Mouse (Mus musculus) stomach, embryonic 15.5 days (tissue): ENCODE measurements around the gene Sertad2. TPM values are rescaled to one million over a fixed set of nuclear protein-coding genes. Genes with fewer than 3 reads are reported as not detected.

Experiments used
- ATAC-seq: fragments of 200-750 bp; cut with Nextera tagmentation; 2 replicates; pipeline ENCODE4 v1.8.0; 2017; ENCODE audit warnings: low read depth, moderate number of reproducible peaks, moderate TSS enrichment; ENCODE audit not compliant: insufficient read depth, low FRiP score
- H3K27ac ChIP-seq: fragments of 300-500 bp; sonication (generic); 2 replicates; pipeline ENCODE4 v1.5.1; 2015; ENCODE audit warnings: mild to moderate bottlenecking, inconsistent platforms
- H3K27me3 ChIP-seq: fragments of 300-500 bp; sonication (generic); replicated peaks from 2 replicates; pipeline ENCODE4 v1.6.1; 2015; ENCODE audit warnings: inconsistent platforms
- H3K36me3 ChIP-seq: fragments of 300-500 bp; sonication (generic); 2 replicates; pipeline ENCODE4 v1.6.1; 2015; ENCODE audit warnings: inconsistent platforms
- H3K4me1 ChIP-seq: fragments of 300-500 bp; sonication (generic); 2 replicates; pipeline ENCODE4 v1.6.1; 2015; ENCODE audit warnings: inconsistent platforms
- H3K4me2 ChIP-seq: fragments of 300-500 bp; sonication (generic); 2 replicates; pipeline ENCODE4 v1.6.1; 2015; ENCODE audit warnings: mild to moderate bottlenecking, inconsistent platforms
- H3K4me3 ChIP-seq: fragments of 300-500 bp; sonication (generic); replicated peaks from 2 replicates; pipeline ENCODE4 v1.5.1; 2015; ENCODE audit warnings: inconsistent platforms
- H3K9ac ChIP-seq: fragments of 300-500 bp; sonication (generic); 2 replicates; pipeline ENCODE4 v1.6.1; 2015; ENCODE audit warnings: inconsistent platforms
- H3K9me3 ChIP-seq: fragments of 300-500 bp; sonication (generic); 2 replicates; pipeline ENCODE4 v1.6.1; 2016; ENCODE audit warnings: inconsistent platforms
- WGBS: fragments of 180-500 bp; shearing (Covaris S2); methylation state at CpG from one replicate; pipeline ENCODE4 v1.1.7; 2015; 5-methylcytosine and 5-hydroxymethylcytosine counted together
- polyA plus RNA-seq: library from polyadenylated mRNA; unstranded; fragments of >200 nt; fragmentation: Nextera tagmentation; extraction: Ambion mirVana; gene quantifications from 2 replicates; pipeline ENCODE4 v1.2.1, GENCODE M21; 2015

The Sertad2 gene
- polyA plus RNA-seq, 1 experiment from 2014 or later: 38.8 TPM

- peaks cover 3% of the 10 kb centered on the region; the same call in 1 of the 2 replicates for H3K4me1 ChIP-seq
- H3K27ac ChIP-seq: peak overlapping the region; percentile 92
- no peaks in the 10 kb centered on the region for H3K36me3 ChIP-seq
- H3K4me3 ChIP-seq: peak overlapping the region; percentile 52
- H3K9ac ChIP-seq: peak overlapping the region; percentile 19; the same call in 1 of the 2 replicates
- H3K9me3 ChIP-seq: no peaks in the 10 kb centered on the region
- WGBS: under 1% methylated on average over 37 of the region's 42 CpGs
- peak; percentile 89 for ATAC-seq
- H3K4me2 ChIP-seq: peak overlapping the region; percentile 87
- H3K27me3 ChIP-seq: no peaks in the 10 kb centered on the region
Measured at GRCm38 (mm10) chr11:20531992-20532881, 10.8 kb upstream of the Sertad2 start.

DNA sequence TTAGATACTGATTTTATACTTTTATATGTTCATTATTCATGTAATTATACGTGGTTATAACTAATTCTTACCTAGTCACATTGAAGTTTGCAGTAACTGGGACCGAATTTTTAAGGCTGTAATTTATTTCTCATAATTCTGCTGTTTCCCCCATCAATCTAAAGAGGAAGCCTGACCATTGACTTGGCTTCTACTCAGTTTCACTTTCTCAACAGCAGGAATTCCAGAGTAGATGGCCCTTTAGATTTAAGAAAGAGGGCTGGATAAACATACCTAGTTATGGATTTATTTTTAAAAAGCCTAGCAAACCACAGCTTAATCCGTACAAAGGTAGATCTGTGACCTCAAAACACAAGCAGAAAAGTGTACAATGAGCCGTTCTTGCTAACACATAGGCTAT lies 9.8 kb upstream of the Sertad2 start:
- Histone ChIP-seq H3K4me2 (no peak overlapping the region), H3K4me1 (peaks cover 3% of the 10 kb centered on the region; the same call in 1 of the 2 replicates), H3K4me3 (no peak overlapping the region), H3K27me3 (no peaks in the 10 kb centered on the region), H3K9me3 (no peaks in the 10 kb centered on the region), H3K27ac (no peak overlapping the region), H3K36me3 (no peaks in the 10 kb centered on the region), H3K9ac (no peak overlapping the region)
- WGBS: 67% methylated on average over 4 of the region's 4 CpGs
- no peak for ATAC-seq

DNA sequence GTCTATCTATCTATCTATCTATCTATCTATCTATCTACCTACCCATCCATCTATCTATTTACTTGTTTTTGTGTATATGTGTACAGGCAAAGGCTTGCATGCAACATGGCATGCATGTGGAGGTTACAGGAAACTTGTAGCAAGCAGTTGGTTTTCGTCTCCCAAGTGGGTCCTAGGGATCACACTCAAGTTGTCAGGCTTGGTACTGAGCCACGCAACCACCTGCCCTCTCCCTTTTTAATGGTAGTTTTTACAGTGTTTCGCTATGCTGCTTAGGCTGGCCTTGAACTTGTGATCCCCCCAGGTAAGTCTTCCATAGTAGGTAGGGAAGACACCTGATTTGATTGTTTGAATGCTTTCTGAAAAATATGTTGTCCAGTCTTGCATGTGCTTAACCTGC lies 5.8 kb upstream of the Sertad2 start:
- Histone ChIP-seq H3K4me1 (no peaks in the 10 kb centered on the region), H3K36me3 (no peaks in the 10 kb centered on the region), H3K27ac (no peak overlapping the region), H3K9ac (no peak overlapping the region), H3K4me3 (no peak overlapping the region), H3K4me2 (no peak overlapping the region), H3K9me3 (no peaks in the 10 kb centered on the region), H3K27me3 (no peaks in the 10 kb centered on the region)
- 77% methylated on average over 3 of the region's 3 CpGs for WGBS
- no peak for ATAC-seq

DNA sequence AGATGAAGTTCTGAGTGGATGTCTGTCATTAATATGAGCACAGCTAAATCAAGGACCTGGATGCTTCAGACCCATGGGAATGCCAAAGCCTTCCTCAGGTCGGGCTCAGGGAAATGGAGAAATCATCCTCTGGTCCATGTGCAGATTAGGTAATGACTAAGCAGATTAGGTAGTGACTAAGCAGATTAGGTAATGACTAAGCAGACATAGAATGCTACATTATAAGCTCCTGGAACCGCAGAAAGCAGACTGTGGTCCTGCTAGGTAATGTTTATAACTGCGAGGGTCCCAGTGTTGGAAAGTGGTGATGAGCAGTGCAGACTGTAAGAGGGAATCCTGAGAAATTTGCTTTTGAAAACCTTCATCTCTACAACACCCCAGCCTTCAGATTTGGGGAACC lies 4.6 kb upstream of the Sertad2 start:
- no peaks in the 10 kb centered on the region for H3K36me3 ChIP-seq
- no peak overlapping the region for H3K9ac ChIP-seq
- no peak for ATAC-seq
- H3K4me1 ChIP-seq: no peaks in the 10 kb centered on the region
- no peak overlapping the region for H3K4me3 ChIP-seq
- no peak overlapping the region for H3K27ac ChIP-seq
- WGBS: 81% methylated on average over 3 of the region's 3 CpGs
- no peak overlapping the region for H3K4me2 ChIP-seq
- H3K9me3 ChIP-seq: no peaks in the 10 kb centered on the region
- no peaks in the 10 kb centered on the region for H3K27me3 ChIP-seq

- no peak overlapping the region for H3K9ac ChIP-seq
- no peaks in the 10 kb centered on the region for H3K9me3 ChIP-seq
- H3K4me3 ChIP-seq: no peak overlapping the region
- no peaks in the 10 kb centered on the region for H3K4me1 ChIP-seq
- no peaks in the 10 kb centered on the region for H3K27me3 ChIP-seq
- no peak overlapping the region for H3K4me2 ChIP-seq
- no peak overlapping the region for H3K27ac ChIP-seq
- no peak for ATAC-seq
- WGBS: 74% methylated on average over 3 of the region's 3 CpGs
- H3K36me3 ChIP-seq: no peaks in the 10 kb centered on the region
Measured at GRCm38 (mm10) chr11:20541280-20541679, 1.8 kb upstream of the Sertad2 start.

- Histone ChIP-seq H3K4me2 (peak overlapping the region; percentile 83), H3K4me3 (peak overlapping the region; percentile 68), H3K27ac (peak overlapping the region; percentile 70), H3K36me3 (no peaks in the 10 kb centered on the region), H3K9ac (peak overlapping the region; percentile 29; the same call in 1 of the 2 replicates), H3K27me3 (no peaks in the 10 kb centered on the region), H3K4me1 (no peaks in the 10 kb centered on the region), H3K9me3 (no peaks in the 10 kb centered on the region)
- whole genome bisulfite sequencing: 1% methylated on average over 22 of the region's 29 CpGs
- no peak for ATAC-seq
Measured at GRCm38 (mm10) chr11:20541995-20542637, 937 bp upstream of the Sertad2 start.

DNA sequence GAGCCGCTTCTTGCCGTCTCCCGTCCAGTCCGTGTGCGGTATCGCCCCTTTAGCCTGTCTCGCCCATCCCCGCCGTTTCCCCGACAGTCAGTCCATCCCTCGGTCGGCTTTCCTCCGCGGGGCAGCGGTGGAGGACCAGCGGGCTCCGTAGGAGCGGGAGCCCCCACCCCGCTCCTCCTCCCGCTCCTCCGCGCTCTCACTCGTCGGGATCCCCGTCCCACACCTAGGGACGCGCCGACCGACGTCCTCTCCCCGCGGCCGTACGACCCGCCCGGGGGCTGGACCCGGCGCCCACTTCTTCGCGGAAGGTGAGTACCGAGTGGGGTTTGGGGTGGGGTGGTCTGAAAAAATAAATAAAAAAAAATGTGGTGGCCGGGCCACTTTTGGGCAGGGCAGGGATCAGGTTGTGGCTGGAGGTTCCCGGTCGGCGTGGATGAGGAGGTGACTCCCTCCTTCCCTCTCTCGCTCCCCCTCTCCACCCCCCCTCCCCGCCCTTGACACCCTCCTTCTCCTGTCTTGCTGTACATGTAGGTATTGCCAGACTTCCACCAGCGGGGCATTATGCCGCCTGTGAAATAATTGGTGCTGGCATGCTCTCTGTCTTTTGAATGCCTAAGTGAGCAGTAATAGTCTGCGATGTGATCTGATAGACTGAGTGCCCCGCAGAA lies 534 bp downstream of the Sertad2 start:
- peak overlapping the region; percentile 68 for H3K4me3 ChIP-seq
- H3K4me2 ChIP-seq: peak overlapping the region; percentile 80
- under 1% methylated on average over 49 of the region's 51 CpGs for WGBS
- H3K27ac ChIP-seq: peak overlapping the region; percentile 87
- H3K9ac ChIP-seq: peak overlapping the region; percentile 29
- H3K9me3 ChIP-seq: no peaks in the 10 kb centered on the region
- H3K4me1 ChIP-seq: no peaks in the 10 kb centered on the region
- ATAC-seq: no peak
- no peaks in the 10 kb centered on the region for H3K36me3 ChIP-seq
- no peaks in the 10 kb centered on the region for H3K27me3 ChIP-seq

DNA sequence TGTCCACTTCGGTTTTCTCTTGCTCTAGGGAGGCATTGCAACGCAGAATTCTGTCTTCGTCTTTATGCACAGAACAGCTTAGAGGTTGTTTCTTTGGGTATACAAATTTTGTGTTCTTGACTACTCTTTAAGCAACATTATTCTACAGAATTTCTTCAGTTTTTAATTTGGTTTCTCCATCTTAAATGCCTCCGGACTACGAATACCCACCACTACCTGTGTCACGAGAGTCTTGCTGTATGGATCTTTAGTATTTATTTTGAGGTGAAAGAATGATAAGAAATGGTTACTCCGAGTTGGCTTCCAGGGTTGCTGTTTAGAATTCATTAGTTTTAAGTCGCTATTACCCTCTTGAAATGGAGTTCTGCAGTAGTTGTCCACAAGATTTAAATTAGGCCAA lies 1.3 kb downstream of the Sertad2 start:
- no peak overlapping the region for H3K9ac ChIP-seq
- ATAC-seq: no peak
- no peak overlapping the region for H3K27ac ChIP-seq
- no peaks in the 10 kb centered on the region for H3K27me3 ChIP-seq
- H3K4me2 ChIP-seq: peak overlapping the region; percentile 80
- H3K36me3 ChIP-seq: no peaks in the 10 kb centered on the region
- H3K4me1 ChIP-seq: no peaks in the 10 kb centered on the region
- peak overlapping the region; percentile 68 for H3K4me3 ChIP-seq
- WGBS: 58% methylated on average over 8 of the region's 8 CpGs
- H3K9me3 ChIP-seq: no peaks in the 10 kb centered on the region

GRCm38 (mm10) chr11:20544801-20545515 lies 1.9 kb downstream of the Sertad2 start:
- H3K36me3 ChIP-seq: no peaks in the 10 kb centered on the region
- H3K27me3 ChIP-seq: no peaks in the 10 kb centered on the region
- H3K27ac ChIP-seq: no peak overlapping the region
- no peak overlapping the region for H3K9ac ChIP-seq
- no peak for ATAC-seq
- H3K4me1 ChIP-seq: no peaks in the 10 kb centered on the region
- no peaks in the 10 kb centered on the region for H3K9me3 ChIP-seq
- 57% methylated on average over 3 of the region's 3 CpGs for WGBS
- no peak overlapping the region for H3K4me2 ChIP-seq
- H3K4me3 ChIP-seq: no peak overlapping the region

DNA sequence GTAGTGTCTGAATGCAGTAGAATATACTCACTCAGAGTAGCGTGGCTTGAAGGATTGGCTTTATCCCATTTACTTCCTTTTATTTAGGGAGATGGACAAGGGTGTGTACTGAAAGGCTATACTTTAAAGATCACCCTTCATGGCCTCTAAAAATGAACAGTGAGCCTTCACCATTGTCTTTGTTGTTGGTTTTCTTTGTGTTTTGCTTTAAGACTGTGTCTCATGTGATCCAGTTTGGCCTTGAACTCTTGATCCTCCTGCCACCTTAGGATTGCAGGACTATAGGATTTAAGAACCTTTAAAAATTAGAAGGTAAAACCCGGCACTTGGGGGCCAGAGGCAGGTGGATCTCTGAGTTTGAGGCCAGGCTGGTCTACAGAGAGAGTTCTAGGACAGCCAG lies 6.4 kb downstream of the Sertad2 start:
- H3K4me2 ChIP-seq: no peak overlapping the region
- no peak for ATAC-seq
- H3K4me3 ChIP-seq: no peak overlapping the region
- no peak overlapping the region for H3K27ac ChIP-seq
- no peaks in the 10 kb centered on the region for H3K36me3 ChIP-seq
- H3K27me3 ChIP-seq: no peaks in the 10 kb centered on the region
- WGBS: 83% methylated on average over 2 of the region's 2 CpGs
- H3K4me1 ChIP-seq: no peaks in the 10 kb centered on the region
- H3K9ac ChIP-seq: no peak overlapping the region
- no peaks in the 10 kb centered on the region for H3K9me3 ChIP-seq

DNA sequence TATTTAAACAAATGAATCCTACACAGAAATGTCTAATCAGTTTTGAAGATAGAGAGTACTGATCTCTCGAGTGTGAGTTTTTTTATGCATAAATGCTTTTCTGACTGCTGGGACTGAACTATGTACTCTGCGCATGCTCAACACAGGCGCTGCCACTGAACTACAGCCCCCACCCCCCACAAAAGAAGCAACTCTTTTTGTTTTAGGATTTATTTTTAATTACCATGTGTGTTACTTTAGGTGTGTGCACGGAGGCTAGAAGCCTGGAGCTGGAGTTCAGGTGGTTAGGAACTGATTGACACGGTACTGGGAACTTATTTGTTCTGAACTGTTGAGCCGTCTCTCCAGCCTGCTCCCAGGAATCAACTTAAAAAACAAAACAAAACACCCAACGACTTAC lies 7.1 kb downstream of the Sertad2 start:
- Histone ChIP-seq H3K27me3 (no peaks in the 10 kb centered on the region), H3K9ac (no peak overlapping the region), H3K4me3 (no peak overlapping the region), H3K4me1 (no peaks in the 10 kb centered on the region), H3K27ac (no peak overlapping the region), H3K36me3 (no peaks in the 10 kb centered on the region), H3K4me2 (no peak overlapping the region), H3K9me3 (no peaks in the 10 kb centered on the region)
- ATAC-seq: no peak
- WGBS: 63% methylated on average over 7 of the region's 7 CpGs
